Mouse (Mus musculus): ENCODE results near the gene Zfp473. TPM values are rescaled to one million over a fixed set of nuclear protein-coding genes. Genes with fewer than 3 reads are reported as not detected.

The Zfp473 gene
- total RNA-seq (2023), result 1 to 10 TPM; 1.0 to 1.7 TPM

GRCm38 (mm10) chr7:44750950-44751349 is at the start of gene Zfp473:
Gene Zfp473, minus strand, starts transcription at chr7:44751050.

GRCm38 (mm10) chr7:44748101-44749044 is 2.5 kb downstream of the Zfp473 start, which contains the start of gene Vrk3:
Gene Vrk3, plus strand, starts transcription at chr7:44748413.

GRCm38 (mm10) chr7:44708574-44708973 is 42.3 kb downstream of the Zfp473 start, which contains the start of gene Izumo2:
Gene Izumo2, plus strand, starts transcription at chr7:44708742.

Other genes with a start within 250 kb of the Zfp473 start
- gene Mybpc2, start 226.4 kb downstream of the Zfp473 start, total RNA-seq (2023), result under 1 TPM; 0.13 to 0.46 TPM
- gene Spib, start 219.0 kb downstream of the Zfp473 start, total RNA-seq (2023), result 10 to 100 TPM in 1 of 2 experiments, 1 to 10 TPM in 1; 4.6 to 14.6 TPM
- 10 to 100 TPM; 46.1 to 62.2 TPM for gene Pold1, start 202.2 kb downstream of the Zfp473 start, total RNA-seq (2023)
- 100 to 1,000 TPM; 311 to 353 TPM for gene Nr1h2, start 197.1 kb downstream of the Zfp473 start, total RNA-seq (2023)
- 100 to 1,000 TPM; 144 to 183 TPM for gene Napsa, start 178.7 kb downstream of the Zfp473 start, total RNA-seq (2023)
- gene Kcnc3, start 160.4 kb downstream of the Zfp473 start, total RNA-seq (2023), result under 1 TPM; 0.67 to 0.86 TPM
- gene Myh14, start 80.2 kb downstream of the Zfp473 start, total RNA-seq (2023), result not detected
- gene Izumo2, start 42.3 kb downstream of the Zfp473 start, total RNA-seq (2023), result not detected
- gene Vrk3, start 2.6 kb downstream of the Zfp473 start, total RNA-seq (2023), result 10 to 100 TPM; 49.1 to 59.2 TPM
- 10 to 100 TPM; 50.3 to 52.5 TPM for gene Nup62, start 65.0 kb upstream of the Zfp473 start, total RNA-seq (2023)
- gene Il4i1, start 65.3 kb upstream of the Zfp473 start, total RNA-seq (2023), result 1 to 10 TPM in 1 of 2 experiments, under 1 TPM in 1; 0.64 to 1.8 TPM
- 1 to 10 TPM; 4.9 to 6.0 TPM for gene Atf5, start 65.6 kb upstream of the Zfp473 start, total RNA-seq (2023)
- 10 to 100 TPM; 14.1 to 15.2 TPM for gene Akt1s1, start 97.9 kb upstream of the Zfp473 start, total RNA-seq (2023)
- gene Tbc1d17, start 98.0 kb upstream of the Zfp473 start, total RNA-seq (2023), result 10 to 100 TPM; 32.1 to 45.3 TPM
- 100 to 1,000 TPM; 390 to 443 TPM for gene Pnkp, start 106.1 kb upstream of the Zfp473 start, total RNA-seq (2023)
- gene Ptov1, start 118.7 kb upstream of the Zfp473 start, total RNA-seq (2023), result 10 to 100 TPM; 32.3 to 33.9 TPM
- 10 to 100 TPM; 36.9 to 38.1 TPM for gene Med25, start 141.7 kb upstream of the Zfp473 start, total RNA-seq (2023)
- gene Fuz, start 145.0 kb upstream of the Zfp473 start, total RNA-seq (2023), result 1 to 10 TPM; 4.6 to 6.1 TPM
- gene Ap2a1, start 178.4 kb upstream of the Zfp473 start, total RNA-seq (2023), result 10 to 100 TPM; 61.7 to 69.2 TPM
- gene Tsks, start 192.2 kb upstream of the Zfp473 start, total RNA-seq (2023), result not detected
- under 1 TPM; 0.33 to 0.53 TPM for gene Cpt1c, start 223.8 kb upstream of the Zfp473 start, total RNA-seq (2023)
- gene Prmt1, start 235.5 kb upstream of the Zfp473 start, total RNA-seq (2023), result 10 to 100 TPM; 79.2 to 80.4 TPM
- gene Irf3, start 246.6 kb upstream of the Zfp473 start, total RNA-seq (2023), result 10 to 100 TPM; 55.8 to 60.1 TPM
- gene Bcl2l12, start 247.7 kb upstream of the Zfp473 start, total RNA-seq (2023), result 10 to 100 TPM in 1 of 2 experiments, 1 to 10 TPM in 1; 9.3 to 14.3 TPM

Data from neutrophil, adult 59 days (primary cell).